Mouse (Mus musculus): ENCODE data around the gene Slc35e3. TPM values are rescaled to one million over a fixed set of nuclear protein-coding genes. Genes with fewer than 3 reads are reported as not detected.

Gene Slc35e3
- polyA plus RNA-seq, 1 experiment from 2014 or later: 19.8 TPM

DNA sequence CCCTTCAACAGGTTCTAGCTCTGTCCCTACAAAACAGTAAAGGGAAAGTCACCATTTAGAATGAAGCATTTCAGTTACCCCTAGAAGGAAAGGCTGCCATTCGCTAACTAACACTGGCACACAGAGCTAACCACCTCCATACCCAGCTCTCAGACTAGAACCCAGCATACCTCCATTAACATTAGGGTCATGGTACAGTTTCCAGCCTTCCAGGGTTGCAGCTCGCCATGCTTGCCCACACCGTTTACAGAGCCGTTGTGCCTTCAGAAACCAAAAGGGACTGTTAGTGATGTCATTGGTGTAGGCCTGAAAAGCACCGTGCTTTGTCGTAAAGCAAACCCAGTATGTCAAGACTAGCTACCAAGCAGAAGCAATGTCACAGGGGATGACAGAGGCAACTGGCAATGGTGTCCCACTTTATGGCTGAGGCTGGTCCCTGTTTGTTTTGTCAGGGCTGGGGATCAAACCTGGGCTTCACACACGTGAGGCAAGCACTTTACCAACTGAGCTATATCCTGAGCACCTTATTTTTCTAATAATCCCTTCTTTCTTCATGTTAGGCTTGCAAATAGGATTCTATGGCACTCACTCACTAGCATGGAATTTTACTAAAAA lies 27.0 kb upstream of the Slc35e3 start:
- no peak for ATAC-seq (ENCODE audit: insufficient number of reproducible peaks, low FRiP score, low TSS enrichment, low read depth)
- Histone ChIP-seq H3K4me3 (ENCODE audit: low read depth, low read length) (no peak overlapping the region), H3K27ac (replicated peaks; ENCODE audit: low read depth, low read length) (no peak overlapping the region), H3K27me3 (ENCODE audit: control insufficient read depth, insufficient read depth, low read length) (no peaks in the 10 kb centered on the region), H3K9ac (ENCODE audit: low read length) (no peak overlapping the region), H3K4me1 (ENCODE audit: control insufficient read depth, insufficient read depth, low read length) (no peaks in the 10 kb centered on the region), H3K9me3 (ENCODE audit: control insufficient read depth, low read length) (no peaks in the 10 kb centered on the region), H3K4me2 (ENCODE audit: low read depth, severe bottlenecking) (no peak overlapping the region), H3K36me3 (ENCODE audit: control insufficient read depth, insufficient read depth, low read length) (peaks cover 30% of the 10 kb centered on the region)
- DNase-seq (ENCODE audit: low spot score): no peak
- WGBS: 96% methylated on average over 7 of the region's 7 CpGs

DNA sequence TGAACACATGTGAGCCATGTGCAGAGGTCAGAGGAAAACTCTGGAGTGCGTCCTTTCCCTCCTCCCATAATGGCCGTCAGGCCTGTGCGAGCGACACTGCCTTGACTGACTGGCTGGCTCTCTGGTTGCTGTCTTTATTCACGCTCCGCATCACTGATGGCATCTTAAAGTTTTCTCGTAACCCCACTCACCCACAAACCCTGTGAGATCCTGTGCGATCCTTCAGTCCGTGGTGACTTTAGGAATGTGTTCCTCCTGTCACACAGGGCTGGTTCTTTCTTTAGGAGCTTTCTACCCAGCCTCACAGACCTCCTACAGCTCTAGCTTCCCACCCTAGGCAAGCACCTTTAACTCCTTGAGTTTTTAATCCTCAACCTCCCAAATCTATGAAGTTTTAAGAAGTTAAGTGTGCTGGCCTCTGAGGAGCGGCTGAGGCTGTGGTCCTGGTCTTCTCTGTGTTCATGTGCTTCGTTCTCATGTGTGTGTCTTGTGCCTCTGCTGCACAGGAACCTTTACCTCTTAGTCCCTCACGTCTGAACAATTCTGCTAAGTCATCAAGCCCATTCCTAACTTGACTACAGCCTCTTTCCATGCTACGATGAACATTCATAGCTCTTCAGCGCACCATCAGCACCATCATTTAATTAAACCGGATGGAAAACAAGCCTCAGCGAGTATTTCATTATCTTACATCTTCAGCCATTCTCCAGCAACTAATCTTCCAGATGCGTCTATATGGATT lies 26.4 kb upstream of the Slc35e3 start:
- WGBS: 93% methylated on average over 17 of the region's 17 CpGs
- no peak overlapping the region for H3K27ac ChIP-seq (replicated peaks; ENCODE audit: low read depth, low read length)
- no peak overlapping the region for H3K4me3 ChIP-seq (ENCODE audit: low read depth, low read length)
- no peaks in the 10 kb centered on the region for H3K9me3 ChIP-seq (ENCODE audit: control insufficient read depth, low read length)
- H3K9ac ChIP-seq (ENCODE audit: low read length): no peak overlapping the region
- H3K27me3 ChIP-seq (ENCODE audit: control insufficient read depth, insufficient read depth, low read length): no peaks in the 10 kb centered on the region
- no peaks in the 10 kb centered on the region for H3K4me1 ChIP-seq (ENCODE audit: control insufficient read depth, insufficient read depth, low read length)
- no peak for DNase-seq (ENCODE audit: low spot score)
- no peak overlapping the region for H3K4me2 ChIP-seq (ENCODE audit: low read depth, severe bottlenecking)
- no peak for ATAC-seq (ENCODE audit: insufficient number of reproducible peaks, low FRiP score, low TSS enrichment, low read depth)
- peaks cover 33% of the 10 kb centered on the region for H3K36me3 ChIP-seq (ENCODE audit: control insufficient read depth, insufficient read depth, low read length)

DNA sequence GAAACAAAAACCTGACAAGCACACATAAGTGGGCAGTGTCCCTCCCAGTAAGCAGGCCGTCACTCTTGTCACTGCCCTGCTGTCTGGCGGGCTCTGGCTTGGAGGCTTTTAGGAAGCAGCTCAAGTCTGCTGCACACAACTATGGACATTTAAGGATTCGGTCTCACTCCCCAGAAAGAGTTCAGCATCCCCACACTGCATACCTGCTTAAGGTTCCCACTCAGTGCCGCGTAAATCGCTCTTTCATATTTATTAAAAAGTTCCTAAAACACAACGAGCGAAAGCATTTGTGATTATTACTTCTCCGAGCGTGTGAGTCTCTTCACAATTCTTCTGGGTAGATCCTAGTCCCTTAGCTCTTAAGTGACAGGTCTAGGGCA lies 25.0 kb upstream of the Slc35e3 start:
- ATAC-seq (ENCODE audit: insufficient number of reproducible peaks, low FRiP score, low TSS enrichment, low read depth) (no peak), DNase-seq (ENCODE audit: low spot score) (no peak)
- Histone ChIP-seq H3K4me3 (ENCODE audit: low read depth, low read length) (no peak overlapping the region), H3K9ac (ENCODE audit: low read length) (no peak overlapping the region), H3K27ac (replicated peaks; ENCODE audit: low read depth, low read length) (no peak overlapping the region), H3K27me3 (ENCODE audit: control insufficient read depth, insufficient read depth, low read length) (no peaks in the 10 kb centered on the region), H3K4me1 (ENCODE audit: control insufficient read depth, insufficient read depth, low read length) (no peaks in the 10 kb centered on the region), H3K4me2 (ENCODE audit: low read depth, severe bottlenecking) (no peak overlapping the region), H3K36me3 (ENCODE audit: control insufficient read depth, insufficient read depth, low read length) (peaks cover 29% of the 10 kb centered on the region), H3K9me3 (ENCODE audit: control insufficient read depth, low read length) (no peaks in the 10 kb centered on the region)
- WGBS: 96% methylated on average over 10 of the region's 10 CpGs

- ATAC-seq (ENCODE audit: insufficient number of reproducible peaks, low FRiP score, low TSS enrichment, low read depth) (no peak), DNase-seq (ENCODE audit: low spot score) (no peak)
- Histone ChIP-seq H3K27me3 (ENCODE audit: control insufficient read depth, insufficient read depth, low read length) (no peaks in the 10 kb centered on the region), H3K36me3 (ENCODE audit: control insufficient read depth, insufficient read depth, low read length) (peaks cover 34% of the 10 kb centered on the region), H3K4me2 (ENCODE audit: low read depth, severe bottlenecking) (no peak overlapping the region), H3K9ac (ENCODE audit: low read length) (no peak overlapping the region), H3K9me3 (ENCODE audit: control insufficient read depth, low read length) (no peaks in the 10 kb centered on the region), H3K4me3 (ENCODE audit: low read depth, low read length) (no peak overlapping the region), H3K27ac (replicated peaks; ENCODE audit: low read depth, low read length) (no peak overlapping the region), H3K4me1 (ENCODE audit: control insufficient read depth, insufficient read depth, low read length) (no peaks in the 10 kb centered on the region)
- 95% methylated on average over 18 of the region's 18 CpGs for WGBS
Measured at GRCm38 (mm10) chr10:117770286-117771130, 24.3 kb upstream of the Slc35e3 start.

- Histone ChIP-seq H3K27me3 (ENCODE audit: control insufficient read depth, insufficient read depth, low read length) (no peaks in the 10 kb centered on the region), H3K4me2 (ENCODE audit: low read depth, severe bottlenecking) (no peak overlapping the region), H3K27ac (replicated peaks; ENCODE audit: low read depth, low read length) (no peak overlapping the region), H3K9me3 (ENCODE audit: control insufficient read depth, low read length) (no peaks in the 10 kb centered on the region), H3K36me3 (ENCODE audit: control insufficient read depth, insufficient read depth, low read length) (peaks cover 36% of the 10 kb centered on the region), H3K9ac (ENCODE audit: low read length) (no peak overlapping the region), H3K4me3 (ENCODE audit: low read depth, low read length) (no peak overlapping the region), H3K4me1 (ENCODE audit: control insufficient read depth, insufficient read depth, low read length) (no peaks in the 10 kb centered on the region)
- no peak for DNase-seq (ENCODE audit: low spot score)
- 95% methylated on average over 9 of the region's 9 CpGs for WGBS
- ATAC-seq (ENCODE audit: insufficient number of reproducible peaks, low FRiP score, low TSS enrichment, low read depth): no peak
Measured at GRCm38 (mm10) chr10:117769541-117770285, 23.5 kb upstream of the Slc35e3 start.

DNA sequence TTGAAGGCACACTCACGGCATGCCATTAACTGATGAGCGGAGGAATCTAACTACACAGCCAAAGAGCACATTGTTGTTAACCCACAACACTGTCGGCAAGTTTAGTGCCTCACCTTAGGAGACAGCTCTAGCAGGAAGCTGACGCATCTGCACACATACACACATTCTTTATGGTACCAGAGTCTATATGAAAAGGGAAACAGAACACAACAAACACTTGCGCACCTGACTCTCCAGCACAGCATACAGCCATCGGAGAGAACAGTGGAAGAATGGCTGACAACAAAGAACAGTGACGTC lies 21.9 kb upstream of the Slc35e3 start:
- Histone ChIP-seq H3K27me3 (ENCODE audit: control insufficient read depth, insufficient read depth, low read length) (no peaks in the 10 kb centered on the region), H3K4me2 (ENCODE audit: low read depth, severe bottlenecking) (no peak overlapping the region), H3K27ac (replicated peaks; ENCODE audit: low read depth, low read length) (no peak overlapping the region), H3K4me3 (ENCODE audit: low read depth, low read length) (no peak overlapping the region), H3K36me3 (ENCODE audit: control insufficient read depth, insufficient read depth, low read length) (peaks cover 35% of the 10 kb centered on the region), H3K4me1 (ENCODE audit: control insufficient read depth, insufficient read depth, low read length) (no peaks in the 10 kb centered on the region), H3K9ac (ENCODE audit: low read length) (no peak overlapping the region), H3K9me3 (ENCODE audit: control insufficient read depth, low read length) (no peaks in the 10 kb centered on the region)
- ATAC-seq (ENCODE audit: insufficient number of reproducible peaks, low FRiP score, low TSS enrichment, low read depth): no peak
- DNase-seq (ENCODE audit: low spot score): no peak
- 96% methylated on average over 7 of the region's 7 CpGs for WGBS

DNA sequence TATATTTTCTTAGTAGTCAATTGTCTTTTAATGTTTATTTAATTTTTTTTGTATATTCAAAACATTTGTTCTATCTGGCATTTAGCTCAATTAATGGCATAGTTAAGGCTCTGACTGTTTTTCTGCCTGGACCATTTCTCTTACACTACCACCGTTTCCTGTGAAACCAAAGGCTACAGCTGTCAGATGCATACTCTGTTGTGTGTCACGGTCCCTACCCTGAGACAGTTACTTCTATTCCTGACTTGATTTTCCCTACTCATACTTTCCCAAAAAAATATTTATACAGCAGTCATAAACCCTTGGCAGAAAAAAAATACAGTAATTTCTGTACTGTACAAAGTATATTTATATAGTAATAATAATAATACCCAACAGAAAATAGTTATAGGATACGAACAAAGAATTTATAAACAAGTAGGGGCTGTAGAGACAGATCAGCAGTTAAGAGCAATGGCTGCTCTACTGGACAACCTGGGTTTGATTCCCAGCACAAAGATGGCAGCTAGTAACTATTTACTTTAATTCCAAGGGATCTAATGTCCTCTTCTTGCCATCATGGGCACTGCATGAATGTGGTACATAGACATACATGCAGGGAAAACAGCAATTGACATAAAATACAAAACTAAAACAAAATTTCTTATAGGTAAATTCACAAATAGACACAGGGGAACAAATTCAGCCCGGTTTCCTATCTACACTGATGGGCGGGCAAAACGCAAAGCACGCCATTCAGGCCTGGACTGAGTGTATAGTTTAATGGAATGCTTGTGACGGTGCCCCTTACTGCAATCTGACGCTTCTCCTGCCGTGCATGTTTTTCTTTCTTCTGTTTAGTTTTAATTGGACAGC lies 21.3 kb upstream of the Slc35e3 start:
- H3K4me3 ChIP-seq (ENCODE audit: low read depth, low read length): no peak overlapping the region
- H3K27me3 ChIP-seq (ENCODE audit: control insufficient read depth, insufficient read depth, low read length): no peaks in the 10 kb centered on the region
- ATAC-seq (ENCODE audit: insufficient number of reproducible peaks, low FRiP score, low TSS enrichment, low read depth) (no peak), DNase-seq (ENCODE audit: low spot score) (no peak)
- H3K4me2 ChIP-seq (ENCODE audit: low read depth, severe bottlenecking): no peak overlapping the region
- no peak overlapping the region for H3K9ac ChIP-seq (ENCODE audit: low read length)
- no peak overlapping the region for H3K27ac ChIP-seq (replicated peaks; ENCODE audit: low read depth, low read length)
- no peaks in the 10 kb centered on the region for H3K9me3 ChIP-seq (ENCODE audit: control insufficient read depth, low read length)
- H3K4me1 ChIP-seq (ENCODE audit: control insufficient read depth, insufficient read depth, low read length): no peaks in the 10 kb centered on the region
- peaks cover 36% of the 10 kb centered on the region for H3K36me3 ChIP-seq (ENCODE audit: control insufficient read depth, insufficient read depth, low read length)
- WGBS: 92% methylated on average over 10 of the region's 10 CpGs

DNA sequence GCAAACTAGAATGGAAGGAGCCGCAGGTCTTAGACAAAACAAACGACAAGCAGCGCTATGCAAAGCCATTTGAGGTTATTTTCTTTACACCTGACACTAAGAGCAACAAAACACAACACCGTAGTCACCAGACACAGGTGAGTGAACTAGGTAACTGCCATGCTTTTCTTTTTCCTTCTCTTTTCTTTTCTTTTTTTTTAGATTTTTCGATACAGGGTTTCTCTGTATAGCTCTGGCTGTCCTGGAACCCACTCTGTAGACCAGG lies 20.7 kb upstream of the Slc35e3 start:
- no peak for ATAC-seq (ENCODE audit: insufficient number of reproducible peaks, low FRiP score, low TSS enrichment, low read depth)
- no peak for DNase-seq (ENCODE audit: low spot score)
- Histone ChIP-seq H3K4me1 (ENCODE audit: control insufficient read depth, insufficient read depth, low read length) (no peaks in the 10 kb centered on the region), H3K27me3 (ENCODE audit: control insufficient read depth, insufficient read depth, low read length) (no peaks in the 10 kb centered on the region), H3K4me3 (ENCODE audit: low read depth, low read length) (no peak overlapping the region), H3K9ac (ENCODE audit: low read length) (no peak overlapping the region), H3K27ac (replicated peaks; ENCODE audit: low read depth, low read length) (no peak overlapping the region), H3K9me3 (ENCODE audit: control insufficient read depth, low read length) (no peaks in the 10 kb centered on the region), H3K36me3 (ENCODE audit: control insufficient read depth, insufficient read depth, low read length) (peaks cover 34% of the 10 kb centered on the region), H3K4me2 (ENCODE audit: low read depth, severe bottlenecking) (no peak overlapping the region)
- WGBS: 96% methylated on average over 5 of the region's 5 CpGs

Data from limb, embryonic 11.5 days (tissue).